Mouse (Mus musculus) spleen, adult 2 months (tissue): ENCODE data around the gene Utp11. TPM values are rescaled to one million over a fixed set of nuclear protein-coding genes. Genes with fewer than 3 reads are reported as not detected.
A peak's percentile ranks its signal among the peaks of the same experiment; 100 is the strongest.
"Not testable (repeated sequence)": the region's sequence is repeated elsewhere in the genome, so short reads cannot be mapped to it uniquely, and the experiment has no call there.

Experiments
- DNase-seq, 2 experiments: peaks; one replicate each; pipeline versions ENCODE4 v3.0.0 to v3.0.0-alpha.2; 2012 to 2021; ENCODE audit warnings: low spot score in 2 of 2, low read depth in 1 of 2
- H3K27ac ChIP-seq: fragments of 200-500 bp; 2 replicates; pipeline ENCODE4 v1.5.1; 2012; ENCODE audit warnings: low read length, inconsistent platforms; ENCODE audit not compliant: insufficient read depth
- H3K27me3 ChIP-seq: fragments of 200-500 bp; 2 replicates; pipeline ENCODE4 v1.6.1; 2012; ENCODE audit warnings: mild to moderate bottlenecking, moderate library complexity, low read length, inconsistent platforms; ENCODE audit not compliant: control insufficient read depth, insufficient read depth
- H3K36me3 ChIP-seq: fragments of 200-500 bp; 2 replicates; pipeline ENCODE4 v1.6.1; 2012; ENCODE audit warnings: mild to moderate bottlenecking, low read length, inconsistent platforms; ENCODE audit not compliant: control insufficient read depth, insufficient read depth
- H3K4me1 ChIP-seq: fragments of 200-500 bp; 2 replicates; pipeline ENCODE4 v1.6.1; 2011; ENCODE audit warnings: inconsistent platforms; ENCODE audit not compliant: control insufficient read depth, insufficient read depth, insufficient read length
- H3K4me3 ChIP-seq: fragments of 200-500 bp; 2 replicates; pipeline ENCODE4 v1.5.1; 2011; ENCODE audit warnings: mild to moderate bottlenecking, inconsistent platforms; ENCODE audit not compliant: insufficient read depth, insufficient read length; ENCODE audit errors: extremely low read depth
- CTCF ChIP-seq: fragments of 200-500 bp; IDR thresholded peaks from 2 replicates; pipeline ENCODE4 v1.5.1; 2011; ENCODE audit warnings: mild to moderate bottlenecking, inconsistent platforms; ENCODE audit not compliant: insufficient read depth, insufficient read length, insufficient replicate concordance; ENCODE audit errors: extremely low read depth
- POLR2A ChIP-seq: fragments of 200-500 bp; IDR thresholded peaks from 2 replicates; pipeline ENCODE4 v1.6.1; 2011; ENCODE audit warnings: low read depth, low read length, inconsistent platforms
- WGBS: fragments of 180-500 bp; shearing (Covaris S2); methylation state at CpG from one replicate; pipeline ENCODE4 v1.1.7; 2018; 5-methylcytosine and 5-hydroxymethylcytosine counted together
- polyA plus RNA-seq: library from polyadenylated mRNA; depleted of rRNA; stranded (reverse); fragments of >200 nt; gene quantifications from 2 replicates; pipeline ENCODE4 v1.2.3, GENCODE M21; 2012

The Utp11 gene
- polyA plus RNA-seq, 1 experiment: 3.4 TPM

GRCm38 (mm10) chr4:124736952-124737351 lies 43.6 kb upstream of the Utp11 start:
- 77% methylated on average over 2 of the region's 2 CpGs for WGBS
- Histone ChIP-seq H3K27me3 (no peaks in the 10 kb centered on the region), H3K27ac (no peak overlapping the region), H3K4me3 (no peak overlapping the region), H3K4me1 (no peaks in the 10 kb centered on the region), H3K36me3 (peaks cover 3% of the 10 kb centered on the region)
- TF ChIP-seq POLR2A: no peak
- TF ChIP-seq CTCF: no peak
- no peak for DNase-seq

DNA sequence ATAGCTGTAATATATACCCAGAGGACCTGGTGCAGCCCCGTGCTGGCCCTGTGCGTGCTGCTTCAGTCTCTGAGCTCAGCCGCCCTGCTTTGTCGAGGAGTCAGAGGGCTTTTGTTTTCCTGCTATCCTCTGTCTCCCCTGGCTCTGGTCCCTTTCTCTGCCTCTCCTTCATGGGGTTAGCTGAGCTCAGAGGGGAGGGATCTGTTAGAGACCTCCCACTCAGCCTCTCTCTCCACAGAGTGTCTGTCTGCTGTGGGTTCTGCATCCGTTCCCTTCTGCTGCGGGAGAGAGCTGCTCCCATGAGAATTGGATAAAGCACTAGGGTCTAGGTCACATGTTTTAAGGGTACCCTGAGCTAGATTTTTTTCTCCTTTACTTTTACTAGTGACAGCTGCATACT lies 32.7 kb upstream of the Utp11 start:
- WGBS: 94% methylated on average over 6 of the region's 6 CpGs
- H3K27ac ChIP-seq: no peak overlapping the region
- H3K36me3 ChIP-seq: peaks cover 57% of the 10 kb centered on the region
- H3K4me3 ChIP-seq: no peak overlapping the region
- H3K27me3 ChIP-seq: no peaks in the 10 kb centered on the region
- DNase-seq: no peak
- TF ChIP-seq POLR2A (no peak), CTCF (no peak)
- no peaks in the 10 kb centered on the region for H3K4me1 ChIP-seq

GRCm38 (mm10) chr4:124719101-124719500 lies 25.7 kb upstream of the Utp11 start:
- DNase-seq: no peak
- TF ChIP-seq CTCF (no peak), POLR2A (no peak)
- 97% methylated on average over 4 of the region's 4 CpGs for WGBS
- H3K27ac ChIP-seq: no peak overlapping the region
- H3K36me3 ChIP-seq: peaks cover 23% of the 10 kb centered on the region
- no peaks in the 10 kb centered on the region for H3K27me3 ChIP-seq
- H3K4me3 ChIP-seq: no peak overlapping the region
- H3K4me1 ChIP-seq: peaks cover 5% of the 10 kb centered on the region; the same call in 1 of the 2 replicates

DNA sequence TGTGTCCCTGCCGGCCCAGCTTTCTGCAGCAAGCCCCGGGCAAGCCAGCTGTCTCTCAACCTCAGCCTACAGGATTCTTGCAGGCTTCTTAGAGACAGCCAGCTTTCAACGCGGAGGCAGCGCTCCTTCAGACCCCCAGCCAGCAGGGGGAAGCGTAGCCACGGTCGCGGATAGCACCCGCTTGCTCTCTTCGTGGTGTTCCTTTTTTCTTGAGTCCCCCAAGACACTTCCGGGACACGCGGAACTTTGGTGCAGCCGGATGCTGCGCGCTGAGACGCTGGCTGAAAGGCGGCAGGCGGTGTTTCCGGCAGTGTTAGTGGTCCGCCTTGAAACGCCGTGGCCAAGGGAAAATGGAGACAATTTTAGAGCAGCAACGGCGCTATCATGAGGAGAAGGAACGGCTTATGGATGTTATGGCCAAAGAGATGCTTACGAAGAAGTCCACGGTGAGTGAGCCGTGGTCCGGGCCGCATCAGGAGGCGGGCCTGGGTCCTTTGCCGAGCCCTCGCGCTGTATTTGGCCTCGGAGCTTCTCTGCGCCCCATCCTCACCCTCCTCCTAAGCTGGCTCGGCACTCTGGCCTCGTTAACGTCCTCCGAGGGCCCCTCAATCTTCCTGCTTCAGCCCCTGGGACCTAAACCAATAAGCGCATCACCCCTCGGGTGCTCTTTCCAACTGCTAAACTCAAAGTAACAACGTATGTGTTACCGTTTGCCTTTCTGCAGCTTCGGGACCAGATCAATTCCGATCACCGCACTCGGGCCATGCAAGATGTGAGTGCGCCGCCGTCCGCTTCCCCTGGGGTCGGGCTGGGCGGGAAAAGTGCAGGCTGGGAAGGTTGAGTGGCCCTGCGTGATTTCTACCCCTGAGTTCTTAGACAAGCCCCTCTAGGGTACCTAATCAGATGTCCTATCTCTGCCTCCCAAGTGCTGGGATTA lies 21.4 kb upstream of the Utp11 start, which contains the start of gene Sf3a3:
Gene Sf3a3, plus strand, starts transcription at position 232 of the 937 bp plus-strand sequence.
- Histone ChIP-seq H3K4me1 (peaks cover 8% of the 10 kb centered on the region; the same call in 1 of the 2 replicates), H3K27me3 (no peaks in the 10 kb centered on the region), H3K36me3 (peaks cover 14% of the 10 kb centered on the region), H3K27ac (peak within 1 kb of the TSS; percentile 69), H3K4me3 (peak within 1 kb of the TSS; percentile 93)
- peak; percentile 50; the same call in 1 of the 2 replicates for TF ChIP-seq POLR2A
- peak; percentile 87 for TF ChIP-seq CTCF
- DNase-seq: peak; percentile 93 to 96
- WGBS: under 1% methylated on average over 57 of the region's 57 CpGs

DNA sequence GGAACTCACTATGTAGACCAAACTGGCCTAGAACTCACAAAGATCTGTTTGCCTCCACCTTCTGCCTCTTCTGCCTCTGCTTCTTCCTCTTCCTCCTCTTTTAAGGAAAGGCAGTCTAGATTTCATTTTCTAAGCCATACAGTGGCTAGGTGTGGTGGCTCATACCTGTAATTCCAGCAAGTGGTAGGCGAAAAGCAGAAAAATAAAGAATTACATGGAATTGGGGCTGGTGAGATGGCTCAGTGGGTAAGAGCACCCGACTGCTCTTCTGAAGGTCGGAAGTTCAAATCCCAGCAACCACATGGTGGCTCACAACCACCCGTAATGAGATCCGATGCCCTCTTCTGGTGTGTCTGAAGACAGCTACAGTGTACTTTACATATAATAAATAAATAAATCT lies 20.4 kb upstream of the Utp11 start:
- not testable (repeated sequence) for H3K27ac ChIP-seq, H3K4me3 ChIP-seq, H3K36me3 ChIP-seq, DNase-seq, H3K27me3 ChIP-seq
- WGBS: 81% methylated on average over 5 of the region's 5 CpGs
- peaks cover 13% of the 10 kb centered on the region; the same call in 1 of the 2 replicates for H3K4me1 ChIP-seq

DNA sequence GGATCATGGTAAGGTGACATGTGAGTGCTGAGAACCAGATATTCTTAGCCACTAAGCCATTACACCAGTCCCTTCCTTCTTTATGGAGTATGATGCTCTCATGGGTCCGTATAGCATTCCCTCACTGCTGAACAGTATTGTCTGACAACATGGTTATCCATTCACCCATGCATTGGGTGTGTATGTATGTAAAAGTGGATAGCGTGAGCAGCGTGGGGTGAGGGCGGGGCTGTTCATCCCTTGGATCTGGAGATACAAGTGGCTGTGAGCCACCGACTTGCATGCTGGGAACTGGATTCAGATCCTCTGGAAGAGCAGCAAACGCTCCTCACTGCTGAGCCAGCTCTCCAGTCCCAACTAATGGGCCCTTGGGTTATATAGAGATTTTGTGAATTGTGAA lies 19.2 kb upstream of the Utp11 start:
- 86% methylated on average over 6 of the region's 6 CpGs for WGBS
- Histone ChIP-seq H3K4me1 (peaks cover 15% of the 10 kb centered on the region; the same call in 1 of the 2 replicates), H3K4me3 (no peak overlapping the region), H3K27ac (no peak overlapping the region), H3K27me3 (no peaks in the 10 kb centered on the region), H3K36me3 (peaks cover 2% of the 10 kb centered on the region; the same call in 1 of the 2 replicates)
- TF ChIP-seq POLR2A: no peak
- no peak for TF ChIP-seq CTCF
- DNase-seq: no peak
